Mouse (Mus musculus): ENCODE results near the gene Reep3. TPM values are rescaled to one million over a fixed set of nuclear protein-coding genes. Genes with fewer than 3 reads are reported as not detected.

Reep3 gene
- 42.6 and 44.9 TPM in 2 replicates for polyA plus RNA-seq (2015; fragmentation: Nextera tagmentation; extraction: Ambion mirVana)

DNA sequence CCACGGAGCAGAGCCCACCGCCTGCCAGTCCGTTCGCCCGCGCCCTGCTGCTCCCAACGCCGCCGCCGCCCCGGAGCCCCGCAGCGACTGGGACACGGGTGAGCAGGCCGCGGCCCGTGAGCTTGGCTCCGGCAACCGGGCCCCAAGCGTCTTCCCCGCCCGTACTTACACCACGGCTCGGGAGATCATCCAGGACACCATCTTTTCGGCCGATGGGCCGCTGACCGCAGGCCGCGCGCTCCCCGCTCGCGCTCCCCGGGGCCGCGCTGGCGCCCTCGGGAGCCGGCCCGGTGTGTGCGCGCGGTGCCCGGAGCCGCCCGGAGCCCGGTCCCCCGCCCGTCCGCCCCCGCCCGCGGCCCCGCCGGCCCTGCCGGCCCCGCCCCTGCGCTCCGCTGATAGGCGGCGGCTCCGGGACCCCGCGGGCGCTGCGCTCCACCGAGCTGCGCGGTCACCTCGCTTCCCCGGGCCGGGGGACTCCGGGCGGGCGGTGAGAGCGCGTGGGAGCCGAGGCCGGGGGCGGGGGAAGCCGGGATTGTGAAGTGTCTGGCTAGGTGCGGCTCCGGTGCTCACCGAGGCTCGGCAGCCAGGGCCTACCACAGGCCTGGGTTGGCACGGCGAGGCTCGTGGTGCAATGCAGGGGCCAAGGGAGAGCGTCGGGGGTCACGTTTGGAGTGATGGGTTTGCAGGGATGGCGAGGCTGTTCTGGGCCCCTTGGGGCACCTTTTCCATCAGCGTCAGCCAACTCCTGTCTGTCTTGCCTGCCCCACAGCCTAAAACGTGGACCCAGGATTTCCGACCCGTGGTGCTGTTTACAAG is at the start of gene Reep3:
TSS of gene Reep3 (minus strand) at position 325 of the 816 bp plus-strand sequence.
- peaks cover 60% of the 10 kb centered on the region for H3K4me1 ChIP-seq (replicated peaks)

DNA sequence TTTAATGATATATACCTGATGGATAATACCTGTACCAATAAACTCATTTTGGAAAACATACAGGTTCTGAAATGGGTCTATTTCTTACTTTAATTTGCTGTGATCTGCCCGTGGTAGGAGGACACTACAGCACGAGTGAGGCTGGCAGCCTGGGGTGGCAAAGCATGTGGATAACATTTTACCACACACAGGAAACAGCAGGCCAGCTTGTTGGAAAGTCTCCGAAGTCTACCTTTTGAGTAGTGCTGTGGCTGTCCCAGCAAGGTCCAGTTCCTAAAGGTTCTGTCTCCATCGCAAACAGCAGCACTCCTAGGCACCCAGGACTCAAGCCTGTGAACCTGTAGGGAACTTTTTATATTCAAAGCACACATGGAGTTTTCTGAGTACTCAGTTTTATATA is 48.9 kb upstream of the Reep3 start:
- ATAC-seq (ENCODE audit: low FRiP score), result no peak
- Histone ChIP-seq H3K9ac (no peak overlapping the region), H3K36me3 (no peaks in the 10 kb centered on the region), H3K9me3 (no peaks in the 10 kb centered on the region), H3K4me2 (no peak overlapping the region), H3K27ac (no peak overlapping the region), H3K4me1 (replicated peaks) (peaks cover 7% of the 10 kb centered on the region), H3K27me3 (no peaks in the 10 kb centered on the region), H3K4me3 (no peak overlapping the region)
- WGBS, result 89% methylated on average over 4 of the region's 4 CpGs

More for the DNA sequence above, at the start of gene Reep3:
- no peaks in the 10 kb centered on the region for H3K9me3 ChIP-seq
- peak; percentile 82 for ATAC-seq (ENCODE audit: low FRiP score)
- H3K27ac ChIP-seq, result peak within 1 kb of the TSS; percentile 100
- under 1% methylated on average over 75 of the region's 97 CpGs for WGBS
- peak within 1 kb of the TSS; percentile 93 for H3K4me3 ChIP-seq
- H3K4me2 ChIP-seq, result peak within 1 kb of the TSS; percentile 91
- no peaks in the 10 kb centered on the region for H3K36me3 ChIP-seq
- peak within 1 kb of the TSS; percentile 99 for H3K9ac ChIP-seq
- no peaks in the 10 kb centered on the region for H3K27me3 ChIP-seq

DNA sequence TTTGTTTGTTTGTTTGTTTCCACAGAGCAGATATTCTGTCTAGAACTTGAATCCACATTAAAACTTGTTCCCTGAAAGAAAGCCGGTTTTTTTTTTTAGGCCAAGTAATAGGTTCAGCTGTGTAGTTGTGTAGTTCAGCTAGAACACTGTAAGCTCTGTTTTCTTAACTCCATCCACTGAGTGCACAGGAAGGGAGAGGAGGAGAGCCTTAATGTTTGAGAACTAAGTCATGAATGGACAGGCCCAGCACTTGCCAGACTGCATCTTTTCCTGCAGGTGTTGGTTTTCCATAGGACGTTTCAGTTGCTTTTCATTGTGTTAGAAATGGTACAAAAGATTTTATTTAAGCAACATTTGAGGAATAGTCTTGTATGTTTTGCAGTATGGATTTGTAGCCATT is 47.5 kb upstream of the Reep3 start:
- no peak for ATAC-seq (ENCODE audit: low FRiP score)
- H3K4me2 ChIP-seq, result no peak overlapping the region
- WGBS, result 66% methylated on average over 2 of the region's 2 CpGs
- no peak overlapping the region for H3K27ac ChIP-seq
- H3K9ac ChIP-seq, result no peak overlapping the region
- H3K27me3 ChIP-seq, result no peaks in the 10 kb centered on the region
- H3K9me3 ChIP-seq, result no peaks in the 10 kb centered on the region
- H3K4me1 ChIP-seq (replicated peaks), result peaks cover 7% of the 10 kb centered on the region
- no peaks in the 10 kb centered on the region for H3K36me3 ChIP-seq
- no peak overlapping the region for H3K4me3 ChIP-seq

DNA sequence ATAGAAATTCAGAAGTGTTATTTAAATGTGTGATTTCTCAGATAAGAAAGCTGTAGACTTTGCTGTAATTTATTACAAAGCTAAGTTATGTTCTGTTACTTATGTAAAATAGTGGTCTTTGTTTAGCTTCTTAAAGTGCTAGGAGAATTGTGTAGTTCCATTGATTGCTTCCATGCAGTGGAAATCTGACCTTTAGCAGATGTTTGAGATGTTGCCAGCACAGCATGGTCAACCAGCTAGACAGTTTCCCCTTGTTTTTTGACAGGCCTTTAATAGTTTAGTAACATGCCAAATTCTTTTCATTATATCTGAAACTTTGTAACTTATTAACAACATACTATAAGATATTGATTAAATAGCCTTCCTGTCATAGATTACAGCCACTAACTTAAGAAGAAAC is 46.9 kb upstream of the Reep3 start:
- no peak for ATAC-seq (ENCODE audit: low FRiP score)
- Histone ChIP-seq H3K4me3 (no peak overlapping the region), H3K4me1 (replicated peaks) (peaks cover 7% of the 10 kb centered on the region), H3K4me2 (no peak overlapping the region), H3K9me3 (no peaks in the 10 kb centered on the region), H3K27ac (no peak overlapping the region), H3K27me3 (no peaks in the 10 kb centered on the region), H3K9ac (no peak overlapping the region), H3K36me3 (no peaks in the 10 kb centered on the region)

DNA sequence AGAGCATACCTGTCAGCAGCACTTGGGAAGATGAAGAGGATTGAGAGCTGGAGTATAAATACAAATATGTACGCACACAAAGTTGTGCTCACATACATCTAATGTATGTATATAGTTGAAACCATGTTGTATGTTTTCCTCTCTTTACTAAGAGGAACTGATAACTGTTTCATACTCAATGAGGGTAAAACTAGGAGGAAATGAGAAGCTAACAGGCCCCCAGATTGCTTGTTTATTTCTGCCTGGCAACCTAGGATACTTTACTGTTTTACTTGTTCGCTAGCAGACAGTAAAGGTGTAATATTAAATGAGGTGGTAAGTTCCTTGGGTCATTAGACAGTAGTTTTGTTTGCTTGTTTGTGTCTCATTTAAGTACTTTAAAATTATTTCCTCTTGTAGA is 40.7 kb upstream of the Reep3 start:
- no peak overlapping the region for H3K4me3 ChIP-seq
- WGBS, result 92% methylated on average over 2 of the region's 2 CpGs
- no peaks in the 10 kb centered on the region for H3K9me3 ChIP-seq
- no peak overlapping the region for H3K4me2 ChIP-seq
- H3K9ac ChIP-seq, result no peak overlapping the region
- ATAC-seq (ENCODE audit: low FRiP score), result no peak
- no peaks in the 10 kb centered on the region for H3K4me1 ChIP-seq (replicated peaks)
- no peak overlapping the region for H3K27ac ChIP-seq
- no peaks in the 10 kb centered on the region for H3K27me3 ChIP-seq
- H3K36me3 ChIP-seq, result no peaks in the 10 kb centered on the region

DNA sequence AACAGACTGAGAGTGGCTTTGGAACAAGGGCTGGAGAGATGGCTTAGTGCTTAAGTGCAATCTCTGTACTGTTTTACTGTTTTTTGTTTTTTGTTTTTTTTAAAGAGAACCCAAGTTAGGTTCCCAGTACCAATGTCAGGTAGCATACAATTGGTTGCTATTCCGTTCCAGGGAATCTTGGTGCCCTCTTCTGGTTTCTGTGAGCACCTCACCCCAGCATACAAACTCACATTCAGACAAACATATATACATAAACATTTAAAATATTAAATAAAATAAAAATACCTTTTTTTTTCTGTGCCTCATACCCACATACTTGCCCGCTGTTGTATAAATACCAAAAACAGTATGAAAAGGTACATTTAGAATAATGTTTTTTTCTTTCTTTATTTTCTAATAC is 37.6 kb upstream of the Reep3 start:
- no peak overlapping the region for H3K27ac ChIP-seq
- no peak overlapping the region for H3K4me2 ChIP-seq
- H3K36me3 ChIP-seq, result no peaks in the 10 kb centered on the region
- no peak overlapping the region for H3K9ac ChIP-seq
- H3K27me3 ChIP-seq, result no peaks in the 10 kb centered on the region
- peaks cover 4% of the 10 kb centered on the region for H3K4me1 ChIP-seq (replicated peaks)
- H3K9me3 ChIP-seq, result no peaks in the 10 kb centered on the region
- no peak overlapping the region for H3K4me3 ChIP-seq
- ATAC-seq (ENCODE audit: low FRiP score), result no peak
- WGBS, result 89% methylated on average over 2 of the region's 2 CpGs

DNA sequence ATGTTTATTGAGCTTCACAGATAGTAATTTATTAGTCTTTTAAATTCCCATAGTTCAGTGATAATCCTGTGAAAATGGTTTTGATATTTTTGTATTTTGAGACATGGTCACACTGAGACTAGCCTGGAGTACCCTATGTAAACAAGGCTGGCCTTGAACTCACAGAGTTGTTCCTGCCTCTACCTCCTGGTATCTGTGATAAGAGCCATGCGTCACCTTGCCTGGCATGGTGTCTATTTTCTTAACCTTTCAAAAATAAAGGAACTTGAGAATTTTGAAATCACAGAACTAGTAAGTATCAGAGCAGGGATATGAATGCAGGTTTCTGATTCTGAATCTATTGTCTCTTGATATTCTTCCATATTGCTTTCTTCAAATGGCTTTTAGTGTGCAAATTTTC is 35.0 kb upstream of the Reep3 start:
- H3K4me2 ChIP-seq, result no peak overlapping the region
- H3K4me1 ChIP-seq (replicated peaks), result peaks cover 19% of the 10 kb centered on the region
- ATAC-seq (ENCODE audit: low FRiP score), result no peak
- H3K9ac ChIP-seq, result no peak overlapping the region
- H3K9me3 ChIP-seq, result no peaks in the 10 kb centered on the region
- H3K4me3 ChIP-seq, result no peak overlapping the region
- WGBS, result 79% methylated on average over 1 of the region's 1 CpGs
- H3K36me3 ChIP-seq, result no peaks in the 10 kb centered on the region
- no peaks in the 10 kb centered on the region for H3K27me3 ChIP-seq
- no peak overlapping the region for H3K27ac ChIP-seq

DNA sequence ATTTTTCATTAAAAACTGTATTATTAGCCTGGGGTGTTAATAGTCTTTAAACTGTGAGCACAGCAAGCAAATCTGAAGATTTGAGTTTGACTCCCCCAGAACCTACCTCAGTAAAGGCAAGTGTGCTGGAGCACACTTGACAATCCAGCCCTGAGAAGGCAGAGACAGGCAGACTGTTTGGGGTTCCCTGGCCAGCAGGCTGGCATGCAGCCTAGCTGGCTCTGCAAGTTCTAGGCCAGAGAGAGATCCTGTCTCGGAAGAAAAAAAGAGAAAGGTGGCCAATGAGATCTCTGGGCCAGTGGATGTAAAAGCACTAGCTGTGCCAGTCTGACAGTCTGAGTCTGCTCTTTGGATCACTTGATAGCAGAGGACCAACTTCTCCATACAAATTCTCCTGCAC is 32.8 kb upstream of the Reep3 start:
- Histone ChIP-seq H3K27me3 (no peaks in the 10 kb centered on the region), H3K4me3 (no peak overlapping the region), H3K4me1 (replicated peaks) (peaks cover 27% of the 10 kb centered on the region), H3K9me3 (no peaks in the 10 kb centered on the region), H3K36me3 (no peaks in the 10 kb centered on the region), H3K4me2 (no peak overlapping the region), H3K9ac (no peak overlapping the region), H3K27ac (no peak overlapping the region)
- 71% methylated on average over 1 of the region's 1 CpGs for WGBS
- no peak for ATAC-seq (ENCODE audit: low FRiP score)

DNA sequence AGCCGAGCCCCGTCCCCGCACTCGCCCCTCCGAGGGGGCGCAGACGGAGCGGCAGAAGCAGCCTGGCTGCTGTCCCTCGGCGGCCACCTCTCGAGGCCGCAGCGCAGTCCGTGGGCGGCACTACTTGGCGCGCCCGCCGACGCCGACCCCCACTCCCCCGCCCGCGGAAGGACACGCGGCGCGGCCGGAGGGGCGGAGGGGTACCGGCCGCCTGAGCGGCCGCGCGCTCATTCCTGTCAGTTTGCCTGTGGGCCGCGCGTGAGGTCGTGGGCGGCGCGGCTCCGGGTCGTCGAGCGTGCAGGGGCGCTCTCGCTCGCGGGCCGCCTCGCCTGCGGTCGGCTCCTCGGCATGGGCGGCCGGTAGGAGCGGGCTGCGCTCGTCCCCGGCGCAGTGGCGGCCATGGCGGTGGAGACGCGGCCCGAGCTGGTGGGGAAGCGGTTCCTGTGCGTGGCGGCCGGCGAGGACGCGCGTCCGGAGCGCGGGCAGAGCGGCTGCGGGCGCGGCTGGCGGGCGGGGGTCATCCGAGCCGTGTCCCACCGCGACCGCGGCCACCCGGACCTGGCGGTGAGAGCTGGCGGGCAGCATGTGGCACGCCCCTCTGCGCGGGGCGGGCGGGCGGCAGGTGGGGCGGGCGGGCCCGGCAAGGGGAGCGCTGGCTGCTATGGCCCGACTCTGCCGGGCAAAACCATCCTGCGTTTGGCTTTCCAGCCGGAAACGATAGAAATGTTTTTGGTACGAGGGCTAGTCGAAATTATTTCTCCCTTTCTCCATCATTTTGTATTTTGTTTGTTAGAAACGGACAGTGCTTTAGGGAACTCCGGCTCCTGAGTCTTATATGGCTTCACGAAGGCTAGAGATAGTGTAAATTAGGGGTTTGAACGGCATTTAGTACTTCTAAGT is 30.4 kb upstream of the Reep3 start:
- ATAC-seq (ENCODE audit: low FRiP score), result peak; percentile 86
- Histone ChIP-seq H3K4me1 (replicated peaks) (peaks cover 44% of the 10 kb centered on the region), H3K36me3 (no peaks in the 10 kb centered on the region), H3K4me3 (peak overlapping the region; percentile 94), H3K27ac (peak overlapping the region; percentile 95), H3K9me3 (no peaks in the 10 kb centered on the region), H3K9ac (peak overlapping the region; percentile 95), H3K4me2 (peak overlapping the region; percentile 85), H3K27me3 (no peaks in the 10 kb centered on the region)
- WGBS, result 2% methylated on average over 87 of the region's 115 CpGs

DNA sequence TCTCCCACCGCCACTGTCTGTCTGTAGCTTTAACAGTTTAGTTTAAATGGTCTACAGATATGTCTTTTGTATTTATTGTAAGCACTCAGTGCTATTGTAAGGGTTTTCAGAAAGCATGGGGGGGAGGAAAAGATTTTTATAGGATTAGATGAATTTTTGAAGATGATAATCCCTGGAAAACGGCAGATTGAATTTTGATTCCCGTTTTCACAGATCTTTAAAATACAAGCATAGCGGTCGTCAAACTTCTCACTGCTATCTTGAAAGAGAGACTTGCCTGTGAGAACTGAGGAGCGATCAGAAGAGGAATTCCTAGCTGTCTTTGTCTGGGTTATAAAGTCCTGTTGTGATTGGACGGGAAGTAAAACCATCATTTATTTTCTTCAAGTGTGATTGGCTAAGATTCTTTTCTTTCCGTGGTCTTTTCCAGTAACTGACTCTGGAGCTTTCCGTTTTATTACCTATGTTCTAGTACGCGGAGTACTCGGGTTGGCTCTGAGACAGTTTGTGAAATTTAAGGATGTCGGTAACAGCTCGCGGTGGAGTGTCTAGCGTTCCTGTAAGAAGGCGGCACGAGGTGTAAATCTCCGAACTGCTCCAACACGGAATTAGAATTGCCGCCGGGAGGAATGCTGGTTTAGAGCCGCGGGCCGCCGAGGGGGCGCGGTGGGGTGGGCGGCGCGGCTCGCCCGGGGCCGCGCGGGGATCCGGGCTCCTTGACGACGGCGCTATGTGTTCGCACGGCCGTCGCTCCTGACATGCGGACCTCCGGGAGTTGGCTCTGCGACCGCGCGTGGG is 29.5 kb upstream of the Reep3 start:
- peak overlapping the region; percentile 94 for H3K4me3 ChIP-seq
- no peaks in the 10 kb centered on the region for H3K9me3 ChIP-seq
- peak overlapping the region; percentile 85 for H3K4me2 ChIP-seq
- H3K27me3 ChIP-seq, result no peaks in the 10 kb centered on the region
- 1% methylated on average over 50 of the region's 50 CpGs for WGBS
- H3K27ac ChIP-seq, result peak overlapping the region; percentile 95
- no peaks in the 10 kb centered on the region for H3K36me3 ChIP-seq
- peak overlapping the region; percentile 95 for H3K9ac ChIP-seq
- H3K4me1 ChIP-seq (replicated peaks), result peaks cover 48% of the 10 kb centered on the region
- ATAC-seq (ENCODE audit: low FRiP score), result peak; percentile 80

DNA sequence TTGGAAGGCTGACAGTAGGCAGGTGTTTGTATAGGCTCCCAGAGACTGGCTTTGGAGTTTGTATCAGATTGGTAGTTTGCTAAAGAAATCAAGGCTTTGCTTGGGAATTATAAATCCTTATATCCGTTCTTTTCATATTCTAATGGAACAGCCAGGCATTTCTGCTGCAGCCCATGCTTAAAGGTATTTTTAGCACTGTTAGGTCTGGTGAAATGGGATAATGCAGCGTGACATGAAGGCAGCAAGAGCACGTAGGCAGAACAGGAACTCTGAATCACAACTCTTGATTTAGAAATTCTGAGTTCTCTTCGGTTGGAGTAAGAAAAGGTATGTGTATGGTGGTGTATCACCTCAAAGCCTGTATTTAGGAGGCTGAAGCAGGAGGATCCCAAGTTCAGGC is 27.4 kb upstream of the Reep3 start:
- 78% methylated on average over 4 of the region's 4 CpGs for WGBS
- H3K27me3 ChIP-seq, result no peaks in the 10 kb centered on the region
- ATAC-seq (ENCODE audit: low FRiP score), result no peak
- peaks cover 52% of the 10 kb centered on the region for H3K4me1 ChIP-seq (replicated peaks)
- H3K36me3 ChIP-seq, result no peaks in the 10 kb centered on the region
- H3K27ac ChIP-seq, result no peak overlapping the region
- no peak overlapping the region for H3K4me2 ChIP-seq
- no peaks in the 10 kb centered on the region for H3K9me3 ChIP-seq
- no peak overlapping the region for H3K4me3 ChIP-seq
- no peak overlapping the region for H3K9ac ChIP-seq

DNA sequence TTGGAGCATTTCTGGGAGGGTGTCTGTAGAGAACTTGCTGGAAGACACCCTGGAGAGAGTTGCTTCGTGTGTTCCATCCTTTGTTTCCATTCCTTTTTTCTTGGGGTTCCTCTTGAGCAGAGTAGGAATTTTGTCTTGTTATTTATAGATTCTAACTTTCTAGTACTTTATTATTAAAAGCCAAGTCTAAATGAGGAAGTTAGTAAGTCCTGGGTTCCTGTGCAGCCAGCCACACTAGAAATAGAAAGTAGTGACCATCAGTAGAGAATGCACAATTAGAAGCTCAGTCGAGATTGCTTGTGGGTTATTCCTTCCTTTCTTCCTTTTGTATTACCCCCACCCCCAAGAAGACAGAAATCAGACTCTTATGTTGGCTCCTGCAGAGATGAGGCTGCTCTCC is 27.0 kb upstream of the Reep3 start:
- WGBS, result 52% methylated on average over 2 of the region's 2 CpGs
- Histone ChIP-seq H3K27ac (no peak overlapping the region), H3K4me1 (replicated peaks) (peaks cover 49% of the 10 kb centered on the region), H3K4me3 (no peak overlapping the region), H3K4me2 (no peak overlapping the region), H3K9me3 (no peaks in the 10 kb centered on the region), H3K36me3 (no peaks in the 10 kb centered on the region), H3K27me3 (no peaks in the 10 kb centered on the region), H3K9ac (no peak overlapping the region)
- no peak for ATAC-seq (ENCODE audit: low FRiP score)
